10 mouse cellular contexts compared by ENCODE assay signal in the genomic region with DNA sequence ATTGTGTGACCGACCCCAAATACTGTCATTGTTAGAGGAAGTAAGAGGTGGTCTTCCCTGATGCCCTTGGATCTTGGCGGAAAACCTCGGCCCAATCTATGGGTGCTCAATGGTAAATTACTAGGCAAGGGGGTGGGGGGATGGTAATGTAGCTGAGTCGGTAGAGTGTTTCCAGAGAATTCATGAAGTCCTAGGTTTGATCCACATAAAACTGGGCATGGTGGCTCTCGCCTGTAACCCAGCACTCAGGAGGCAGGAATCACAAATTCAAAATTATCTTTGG. TPM values are rescaled to one million over a fixed set of nuclear protein-coding genes. Genes with fewer than 3 reads are reported as not detected.
DNase-seq lines count a peak whose midpoint lies in the region; ATAC-seq and TF ChIP-seq lines count a peak whose summit lies in the region.
"Had no signal": no experiment of that assay in that cellular context is flagged by ENCODE, and none has a peak within 500 bp of the region (broad histone marks: within the 10 kb centered on the region; RNA-seq: fewer than 3 reads in every experiment).

No protein-coding gene starts in this region.

- H3K9ac ChIP-seq in kidney, embryonic 14.5 days (ENCODE audit: low read depth, low read length), result 0 out of 2 replicates have a peak overlapping the region, but pooled peaks have one; percentile 60
- H3K9ac ChIP-seq in embryonic facial prominence, embryonic 14.5 days (ENCODE audit: low read depth, low read length), result peak overlapping the region; percentile 90
- no peak overlapping the region for H3K9ac ChIP-seq in intestine, embryonic 15.5 days
- H3K9ac ChIP-seq in midbrain, postnatal 0 days (replicated peaks; ENCODE audit: low read length, poor library complexity, severe bottlenecking), result no peak overlapping the region; the same call in 1 of the 2 replicates

- H3K4me3 ChIP-seq in kidney, embryonic 14.5 days (ENCODE audit: low read length), result peak overlapping the region; percentile 51; the same call in 1 of the 2 replicates
- H3K4me3 ChIP-seq in embryonic facial prominence, embryonic 14.5 days (ENCODE audit: low read depth, low read length), result peak overlapping the region; percentile 75
- H3K4me3 ChIP-seq in intestine, embryonic 15.5 days (replicated peaks), result peak overlapping the region; percentile 61
- peak overlapping the region; percentile 70 for H3K4me3 ChIP-seq in midbrain, postnatal 0 days (ENCODE audit: low read depth, low read length)

- 0 out of 2 replicates have a peak, but pooled peaks cover 10% of the 10 kb centered on the region for H3K4me1 ChIP-seq in kidney, embryonic 14.5 days (ENCODE audit: control insufficient read depth, insufficient read depth, low read length)
- H3K4me1 ChIP-seq in embryonic facial prominence, embryonic 14.5 days (ENCODE audit: control insufficient read depth, insufficient read depth, low read length), result peaks cover 8% of the 10 kb centered on the region
- H3K4me1 ChIP-seq in intestine, embryonic 15.5 days (replicated peaks), result peaks cover 22% of the 10 kb centered on the region; the same call in 1 of the 2 replicates
- H3K4me1 ChIP-seq in midbrain, postnatal 0 days (ENCODE audit: insufficient read depth, low read length), result no peaks in the 10 kb centered on the region

- intact Hi-C loops in left cerebral cortex, postnatal 14 days (cut with DNase I), result no loop called here

- H3K9me3 ChIP-seq in kidney, embryonic 14.5 days (ENCODE audit: control insufficient read depth, low read length), result no peaks in the 10 kb centered on the region
- no peaks in the 10 kb centered on the region for H3K9me3 ChIP-seq in embryonic facial prominence, embryonic 14.5 days (ENCODE audit: control insufficient read depth, low read length)
- no peaks in the 10 kb centered on the region for H3K9me3 ChIP-seq in intestine, embryonic 15.5 days
- H3K9me3 ChIP-seq in midbrain, postnatal 0 days (ENCODE audit: low read length), result no peaks in the 10 kb centered on the region

- DNase-seq in kidney, postnatal 25 days, result no peak
- no peak for DNase-seq in embryonic facial prominence, embryonic 14.5 days (ENCODE audit: low spot score)
- DNase-seq in midbrain, postnatal 0 days (ENCODE audit: low spot score), result no peak
- DNase-seq in frontal cortex, postnatal 10 days (ENCODE audit: low spot score in 2 of 2), result no peak
- DNase-seq in left cerebral cortex, postnatal 14 days (ENCODE audit: low spot score in 2 of 2), result no peak
- DNase-seq in thymus, postnatal 14 days, result no peak
- DNase-seq: adrenal gland, postnatal 36 days had no signal

- no peak for TF ChIP-seq CTCF in midbrain, postnatal 0 days (IDR thresholded peaks at IDR 0.05)

- no peaks in the 10 kb centered on the region for H3K36me3 ChIP-seq in kidney, embryonic 14.5 days (ENCODE audit: control insufficient read depth, insufficient read depth, low read length)
- H3K36me3 ChIP-seq in embryonic facial prominence, embryonic 14.5 days (ENCODE audit: control insufficient read depth, insufficient read depth, low read length), result 0 out of 2 replicates have a peak, but pooled peaks cover 3% of the 10 kb centered on the region
- H3K36me3 ChIP-seq in intestine, embryonic 15.5 days, result no peaks in the 10 kb centered on the region
- no peaks in the 10 kb centered on the region for H3K36me3 ChIP-seq in midbrain, postnatal 0 days (ENCODE audit: insufficient read depth, low read length)

- WGBS in kidney, embryonic 14.5 days, result 48% methylated on average over 5 of the region's 5 CpGs
- WGBS in embryonic facial prominence, embryonic 14.5 days, result 47% methylated on average over 5 of the region's 5 CpGs
- WGBS in intestine, embryonic 15.5 days, result 49% methylated on average over 5 of the region's 5 CpGs
- WGBS in midbrain, postnatal 0 days, result 34% methylated on average over 5 of the region's 5 CpGs

- ATAC-seq in kidney, embryonic 14.5 days (ENCODE audit: low FRiP score, low TSS enrichment), result no peak
- ATAC-seq in embryonic facial prominence, embryonic 14.5 days (ENCODE audit: low read depth), result no peak
- no peak for ATAC-seq in intestine, embryonic 15.5 days
- no peak for ATAC-seq in midbrain, postnatal 0 days (ENCODE audit: low FRiP score)

- peak overlapping the region; percentile 75 for H3K4me2 ChIP-seq in kidney, embryonic 14.5 days (replicated peaks; ENCODE audit: low read depth, low read length)
- peak overlapping the region; percentile 82 for H3K4me2 ChIP-seq in embryonic facial prominence, embryonic 14.5 days (ENCODE audit: low read depth, low read length)
- H3K4me2 ChIP-seq in intestine, embryonic 15.5 days (replicated peaks), result peak overlapping the region; percentile 98
- H3K4me2 ChIP-seq in midbrain, postnatal 0 days (ENCODE audit: low read depth, low read length, poor library complexity, severe bottlenecking), result peak overlapping the region; percentile 96

- no peak overlapping the region for H3K27ac ChIP-seq in kidney, embryonic 14.5 days (ENCODE audit: low read depth, low read length)
- H3K27ac ChIP-seq in embryonic facial prominence, embryonic 14.5 days (replicated peaks; ENCODE audit: low read depth, low read length), result peak overlapping the region; percentile 91; the same call in 1 of the 2 replicates
- no peak overlapping the region for H3K27ac ChIP-seq in intestine, embryonic 15.5 days
- H3K27ac ChIP-seq in midbrain, postnatal 0 days (ENCODE audit: low read depth, low read length), result no peak overlapping the region
- H3K27ac ChIP-seq: macrophage had no signal

- H3K27me3 ChIP-seq in kidney, embryonic 14.5 days (ENCODE audit: control insufficient read depth, insufficient read depth, low read length), result peaks cover 29% of the 10 kb centered on the region
- H3K27me3 ChIP-seq in embryonic facial prominence, embryonic 14.5 days (replicated peaks; ENCODE audit: control insufficient read depth, insufficient read depth, low read length), result no peaks in the 10 kb centered on the region
- H3K27me3 ChIP-seq in intestine, embryonic 15.5 days (replicated peaks), result peaks cover 24% of the 10 kb centered on the region
- H3K27me3 ChIP-seq in midbrain, postnatal 0 days (ENCODE audit: insufficient read depth, low read length), result no peaks in the 10 kb centered on the region

RNA-seq across cellular contexts. Expression of gene Serinc2, which starts 3.2 kb away (rescaled TPM):
- 42.7 and 44.9 TPM in 2 replicates for polyA plus RNA-seq in kidney, embryonic 14.5 days (2014; fragmentation: Nextera tagmentation; extraction: Ambion mirVana)
- 89.2 and 113 TPM in 2 replicates for polyA plus RNA-seq in embryonic facial prominence, embryonic 14.5 days (2014; fragmentation: Nextera tagmentation; extraction: Ambion mirVana)
- 20.0 and 21.0 TPM in 2 replicates for polyA plus RNA-seq in intestine, embryonic 15.5 days (2015; fragmentation: Nextera tagmentation; extraction: Ambion mirVana)
- total RNA-seq in midbrain, postnatal 0 days (2014; rRNA removed), result 12.6 and 13.5 TPM in 2 replicates
- 11.1 and 12.3 TPM in 2 replicates for polyA plus RNA-seq in midbrain, postnatal 0 days (2015; fragmentation: Nextera tagmentation; extraction: Ambion mirVana)
- total RNA-seq in left cerebral cortex, postnatal 14 days (2021), result 1 to 10 TPM; 3.5 to 3.8 TPM
- polyA plus RNA-seq: macrophage had no signal

RNA-seq across cellular contexts. Expression of gene Fabp3, which starts 32.6 kb away (rescaled TPM):
- polyA plus RNA-seq in kidney, embryonic 14.5 days (2014; fragmentation: Nextera tagmentation; extraction: Ambion mirVana), result 15.7 and 16.0 TPM in 2 replicates
- 89.0 and 117 TPM in 2 replicates for polyA plus RNA-seq in embryonic facial prominence, embryonic 14.5 days (2014; fragmentation: Nextera tagmentation; extraction: Ambion mirVana)
- 5.4 and 6.1 TPM in 2 replicates for polyA plus RNA-seq in intestine, embryonic 15.5 days (2015; fragmentation: Nextera tagmentation; extraction: Ambion mirVana)
- 143 and 179 TPM in 2 replicates for total RNA-seq in midbrain, postnatal 0 days (2014; rRNA removed)
- 394 and 409 TPM in 2 replicates for polyA plus RNA-seq in midbrain, postnatal 0 days (2015; fragmentation: Nextera tagmentation; extraction: Ambion mirVana)
- total RNA-seq in left cerebral cortex, postnatal 14 days (2021), result 100 to 1,000 TPM; 198 to 207 TPM

RNA-seq across cellular contexts. Expression of gene Gm10570, which starts 32.7 kb away (rescaled TPM):
- polyA plus RNA-seq in kidney, embryonic 14.5 days (2014; fragmentation: Nextera tagmentation; extraction: Ambion mirVana), result not detected in 2 replicates
- polyA plus RNA-seq in embryonic facial prominence, embryonic 14.5 days (2014; fragmentation: Nextera tagmentation; extraction: Ambion mirVana), result not detected in 2 replicates
- polyA plus RNA-seq in intestine, embryonic 15.5 days (2015; fragmentation: Nextera tagmentation; extraction: Ambion mirVana), result not detected in 2 replicates
- 2.1 TPM in 1 of 2 replicates, not detected in the other for total RNA-seq in midbrain, postnatal 0 days (2014; rRNA removed)
- 1.5 and 1.9 TPM in 2 replicates for polyA plus RNA-seq in midbrain, postnatal 0 days (2015; fragmentation: Nextera tagmentation; extraction: Ambion mirVana)
- total RNA-seq in left cerebral cortex, postnatal 14 days (2021), result not detected
- total RNA-seq: adrenal gland, postnatal 36 days had no signal
- polyA plus RNA-seq: macrophage had no signal

RNA-seq across cellular contexts. Expression of gene Gm853, which starts 53.6 kb away (rescaled TPM):
- not detected in 2 replicates for polyA plus RNA-seq in kidney, embryonic 14.5 days (2014; fragmentation: Nextera tagmentation; extraction: Ambion mirVana)
- polyA plus RNA-seq in embryonic facial prominence, embryonic 14.5 days (2014; fragmentation: Nextera tagmentation; extraction: Ambion mirVana), result not detected in 2 replicates
- polyA plus RNA-seq in intestine, embryonic 15.5 days (2015; fragmentation: Nextera tagmentation; extraction: Ambion mirVana), result not detected in 2 replicates
- total RNA-seq in midbrain, postnatal 0 days (2014; rRNA removed), result 0.49 TPM in 1 of 2 replicates, not detected in the other
- not detected in 2 replicates for polyA plus RNA-seq in midbrain, postnatal 0 days (2015; fragmentation: Nextera tagmentation; extraction: Ambion mirVana)
- total RNA-seq in left cerebral cortex, postnatal 14 days (2021), result not detected
- total RNA-seq: adrenal gland, postnatal 36 days had no signal
- polyA plus RNA-seq: macrophage had no signal

Comparison
In these comparisons a context has a peak if more than half of its experiments do, and no peak if none do; other contexts are left out.
1. H3K9ac ChIP-seq: peak in kidney, embryonic 14.5 days (single experiment) and embryonic facial prominence, embryonic 14.5 days (single experiment); none in intestine, embryonic 15.5 days (single experiment) and midbrain, postnatal 0 days (single experiment).
2. Peak in every context shown above with its lines, with median percentiles within 50 percentile points of each other: H3K4me2 ChIP-seq and H3K4me3 ChIP-seq.